Mouse (Mus musculus): ENCODE measurements around the gene Prkce.

DNA sequence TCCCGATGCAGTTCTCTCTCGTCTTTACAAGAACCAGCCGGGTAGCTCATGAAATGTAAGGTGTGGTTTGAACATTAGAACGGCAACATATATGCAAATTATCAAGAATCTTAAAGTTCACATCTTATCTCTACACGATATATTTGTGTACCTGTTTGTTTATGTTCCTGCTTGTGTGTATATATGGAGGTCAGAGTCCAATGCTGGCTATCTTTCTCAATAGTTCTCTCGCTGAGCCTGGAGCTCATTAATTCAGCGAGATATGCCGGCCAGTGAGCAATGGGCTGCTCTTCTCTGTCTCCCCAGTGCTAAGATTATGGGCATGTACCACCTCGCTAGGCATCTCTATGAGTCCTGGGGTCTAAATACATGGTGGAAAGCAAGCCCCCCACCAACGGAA, 356.3 kb downstream of the Prkce start:
- TF ChIP-seq POLR2A (IDR thresholded peaks at IDR 0.05; ENCODE audit: insufficient read depth, low read depth, low read length), result no peak
- TF ChIP-seq EP300 (IDR thresholded peaks at IDR 0.05; ENCODE audit: insufficient read depth, low read depth, low read length), result no peak
- no peak for TF ChIP-seq CTCF (IDR thresholded peaks at IDR 0.05)
